Mouse (Mus musculus) granulocyte monocyte progenitor cell, adult 5-6 weeks (primary cell): ENCODE measurements around the gene Socs3. TPM values are rescaled to one million over a fixed set of nuclear protein-coding genes. Genes with fewer than 3 reads are reported as not detected.

ENCODE experiments used
- ATAC-seq: replicated peaks from 2 replicates; pipeline ENCODE4 v1.8.0; 2016; ENCODE audit warnings: mild to moderate bottlenecking, moderate TSS enrichment, inconsistent platforms; ENCODE audit not compliant: poor library complexity, severe bottlenecking
- total RNA-seq, 2 experiments: library from RNA; stranded (forward) in 1 of 2; stranded (reverse) in 1 of 2; fragments of 200-712, 200-1000 nt in 1 of 2; fragments of >200 nt in 1 of 2; fragmentation: Nextera tagmentation in 1 of 2; gene quantifications; 2 replicates each; pipeline ENCODE4 v1.2.3; 2014 to 2017

Gene Socs3
- total RNA-seq, 2 experiments from 2014 or later: 2.2 TPM; not detected in 1

GRCm38 (mm10) chr11:117959741-117960381, 10.0 kb downstream of the Socs3 start:
- peak; percentile 45 for ATAC-seq

- no peak for ATAC-seq
These were observed 10.7 kb downstream of the Socs3 start for GRCm38 (mm10) chr11:117959166-117959565.

- peak; percentile 45 for ATAC-seq
These were observed 11.7 kb downstream of the Socs3 start for GRCm38 (mm10) chr11:117958197-117958596.

- ATAC-seq: no peak
These were observed 14.2 kb downstream of the Socs3 start for GRCm38 (mm10) chr11:117955621-117956020.

GRCm38 (mm10) chr11:117954819-117955218, 15.0 kb downstream of the Socs3 start:
- ATAC-seq: no peak

- peak; percentile 84 for ATAC-seq
These were observed 15.8 kb downstream of the Socs3 start for GRCm38 (mm10) chr11:117954094-117954493.

GRCm38 (mm10) chr11:117952174-117952933, 17.5 kb downstream of the Socs3 start:
- ATAC-seq: no peak

- ATAC-seq: no peak
These were observed 18.5 kb downstream of the Socs3 start for GRCm38 (mm10) chr11:117951391-117951790.

GRCm38 (mm10) chr11:117949392-117950091, 20.3 kb downstream of the Socs3 start:
- ATAC-seq: peak; percentile 31

GRCm38 (mm10) chr11:117946996-117947419, 22.8 kb downstream of the Socs3 start:
- ATAC-seq: no peak

GRCm38 (mm10) chr11:117946195-117946979, 23.5 kb downstream of the Socs3 start:
- ATAC-seq: peak; percentile 84

- ATAC-seq: no peak
These were observed 28.0 kb downstream of the Socs3 start for GRCm38 (mm10) chr11:117941848-117942247.

- ATAC-seq: peak; percentile 36; the same call in 1 of the 2 replicates
These were observed 28.5 kb downstream of the Socs3 start for GRCm38 (mm10) chr11:117941325-117941834.

- ATAC-seq: no peak
These were observed 29.0 kb downstream of the Socs3 start for GRCm38 (mm10) chr11:117940881-117941280.

GRCm38 (mm10) chr11:117939741-117940285, 30.0 kb downstream of the Socs3 start:
- peak; percentile 37; the same call in 1 of the 2 replicates for ATAC-seq

GRCm38 (mm10) chr11:117939004-117939730, 30.7 kb downstream of the Socs3 start:
- ATAC-seq: no peak

GRCm38 (mm10) chr11:117936202-117936601, 33.6 kb downstream of the Socs3 start:
- no peak for ATAC-seq

- peak; percentile 57 for ATAC-seq
These were observed 34.2 kb downstream of the Socs3 start for GRCm38 (mm10) chr11:117935616-117936015.
